Comparison of ENCODE assay signal across 8 mouse cellular contexts in the genomic region with DNA sequence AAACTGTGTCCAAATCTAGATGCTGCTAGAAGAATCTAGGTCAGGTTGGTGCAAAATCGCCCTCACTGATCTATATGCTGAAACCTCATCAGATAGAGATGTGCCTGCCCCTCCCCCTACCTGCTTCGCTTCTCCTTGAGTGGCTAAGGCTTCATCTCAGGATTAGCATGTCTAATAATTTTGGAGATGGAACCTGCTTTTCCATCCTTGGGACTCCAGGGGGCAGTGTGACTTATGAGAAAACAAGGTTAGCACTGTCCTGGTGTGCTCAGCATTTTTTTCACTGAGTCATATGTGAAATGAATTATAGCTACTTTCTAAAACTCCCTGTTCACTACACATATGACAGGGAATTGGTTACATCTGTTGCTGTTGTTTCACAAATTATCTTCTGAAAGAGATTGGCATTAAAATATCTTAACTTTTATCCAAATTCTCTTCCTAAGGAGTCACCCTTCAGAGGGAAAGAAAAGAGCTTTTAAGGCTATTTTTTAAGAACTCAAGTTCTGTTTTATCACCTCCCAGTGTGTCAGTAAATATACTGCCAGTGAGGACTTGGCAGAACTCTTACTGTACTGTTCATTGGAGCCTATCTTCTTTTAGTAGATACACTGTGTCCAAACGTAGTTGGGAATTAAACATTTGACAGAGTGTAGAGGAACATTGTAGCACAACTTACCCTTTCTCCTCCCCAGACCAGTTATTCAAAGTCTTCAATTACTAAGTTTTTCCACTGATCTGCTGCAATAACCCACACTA.
DNase-seq lines count a peak whose midpoint lies in the region; ATAC-seq and TF ChIP-seq lines count a peak whose summit lies in the region.

No protein-coding gene starts in this region.

- no peak overlapping the region for H3K27ac ChIP-seq in forebrain, embryonic 14.5 days (ENCODE audit: low read depth, low read length)
- H3K27ac ChIP-seq in hindbrain, embryonic 11.5 days (ENCODE audit: low read depth, low read length), result no peak overlapping the region
- H3K27ac ChIP-seq in layer of hippocampus, adult 2 months, result peak overlapping the region; percentile 1; the same call in 1 of the 2 replicates

- no peak for TF ChIP-seq POLR2A in brain, embryonic 14.5 days (IDR thresholded peaks at IDR 0.05; ENCODE audit: borderline replicate concordance, extremely low read depth, insufficient read depth, insufficient read length, poor library complexity, severe bottlenecking)

- no peak overlapping the region for H3K9ac ChIP-seq in forebrain, embryonic 14.5 days (ENCODE audit: low read length)
- H3K9ac ChIP-seq in hindbrain, embryonic 11.5 days (ENCODE audit: low read depth, low read length), result no peak overlapping the region

- no peaks in the 10 kb centered on the region for H3K36me3 ChIP-seq in forebrain, embryonic 14.5 days (ENCODE audit: control insufficient read depth, insufficient read depth, low read length)
- H3K36me3 ChIP-seq in hindbrain, embryonic 11.5 days (ENCODE audit: control insufficient read depth, insufficient read depth, low read length), result no peaks in the 10 kb centered on the region

- H3K4me1 ChIP-seq in forebrain, embryonic 14.5 days (ENCODE audit: control insufficient read depth, insufficient read depth, low read length), result no peaks in the 10 kb centered on the region
- H3K4me1 ChIP-seq in hindbrain, embryonic 11.5 days (replicated peaks; ENCODE audit: control insufficient read depth, insufficient read depth, low read length), result no peaks in the 10 kb centered on the region

- H3K4me2 ChIP-seq in forebrain, embryonic 14.5 days (ENCODE audit: low read length), result no peak overlapping the region
- no peak overlapping the region for H3K4me2 ChIP-seq in hindbrain, embryonic 11.5 days (replicated peaks; ENCODE audit: low read depth, low read length)

- no peaks in the 10 kb centered on the region for H3K27me3 ChIP-seq in forebrain, embryonic 14.5 days (replicated peaks; ENCODE audit: control insufficient read depth, insufficient read depth, low read length)
- H3K27me3 ChIP-seq in hindbrain, embryonic 11.5 days (ENCODE audit: control insufficient read depth, insufficient read depth, low read length), result no peaks in the 10 kb centered on the region

- peak; percentile 44; the same call in 1 of the 2 replicates for ATAC-seq in forebrain, embryonic 14.5 days
- peak; percentile 47; the same call in 1 of the 2 replicates for ATAC-seq in hindbrain, embryonic 11.5 days (ENCODE audit: low FRiP score)

- no peaks in the 10 kb centered on the region for H3K9me3 ChIP-seq in forebrain, embryonic 14.5 days (replicated peaks; ENCODE audit: control insufficient read depth, low read length)
- H3K9me3 ChIP-seq in hindbrain, embryonic 11.5 days (ENCODE audit: control insufficient read depth, low read length), result no peaks in the 10 kb centered on the region

- peak; percentile 41 for DNase-seq in gastrocnemius, adult 18-20 months (ENCODE audit: low spot score)
- DNase-seq in gastrocnemius, postnatal 25 days, result no peak
- peak; percentile 58 for DNase-seq in brain, embryonic 14.5 days (ENCODE audit: low read depth)
- DNase-seq in forebrain, embryonic 14.5 days (ENCODE audit: low spot score), result peak; percentile 66
- peak; percentile 59 for DNase-seq in hindbrain, embryonic 11.5 days (ENCODE audit: low spot score)
- peak; percentile 53 to 62 for DNase-seq in layer of hippocampus, adult 2 months (ENCODE audit: low spot score in 2 of 2)
- peak; percentile 57 for DNase-seq in lung, postnatal 10 days
- DNase-seq in telencephalon, adult 2 months (ENCODE audit: low read depth, low spot score), result peak; percentile 47

- WGBS in forebrain, embryonic 14.5 days, result 43% methylated on average over 3 of the region's 3 CpGs
- 56% methylated on average over 3 of the region's 3 CpGs for WGBS in hindbrain, embryonic 11.5 days

- H3K4me3 ChIP-seq in forebrain, embryonic 14.5 days (ENCODE audit: low read depth, low read length), result no peak overlapping the region
- no peak overlapping the region for H3K4me3 ChIP-seq in hindbrain, embryonic 11.5 days (ENCODE audit: low read depth, low read length)
- H3K4me3 ChIP-seq in layer of hippocampus, adult 2 months, result no peak overlapping the region

- peak; percentile 59; the same call in 1 of the 2 replicates for TF ChIP-seq CTCF in brain, embryonic 14.5 days (IDR thresholded peaks at IDR 0.05; ENCODE audit: borderline replicate concordance, extremely low read depth, insufficient read depth, insufficient read length)
- TF ChIP-seq CTCF in layer of hippocampus, adult 2 months (conservative IDR thresholded peaks at IDR 0.05), result peak; percentile 90
